Mouse (Mus musculus): Measurements from ENCODE around the gene Rcc1. TPM values are rescaled to one million over a fixed set of nuclear protein-coding genes. Genes with fewer than 3 reads are reported as not detected.
A peak's percentile ranks its signal among the peaks of the same experiment; 100 is the strongest.

Gene Rcc1
- polyA plus RNA-seq, 1 experiment from 2014 or later: 70.8 TPM

GRCm38 (mm10) chr4:132367480-132368201, 14.2 kb upstream of the Rcc1 start:
- no peaks in the 10 kb centered on the region for H3K4me1 ChIP-seq (ENCODE audit: control insufficient read depth, insufficient read depth, low read length)
- no peaks in the 10 kb centered on the region for H3K27me3 ChIP-seq (ENCODE audit: control insufficient read depth, insufficient read depth, low read length)
- no peaks in the 10 kb centered on the region for H3K9me3 ChIP-seq (ENCODE audit: control insufficient read depth, low read length)
- no peak overlapping the region for H3K4me3 ChIP-seq (ENCODE audit: low read depth, low read length)
- H3K4me2 ChIP-seq (ENCODE audit: low read depth): no peak overlapping the region
- no peak overlapping the region for H3K27ac ChIP-seq (ENCODE audit: low read depth, low read length)
- DNase-seq (ENCODE audit: low spot score) (no peak), ATAC-seq (ENCODE audit: insufficient read depth, low FRiP score, low TSS enrichment) (no peak)
- no peak overlapping the region for H3K9ac ChIP-seq (ENCODE audit: low read length)
- WGBS: 93% methylated on average over 18 of the region's 18 CpGs
- H3K36me3 ChIP-seq (ENCODE audit: control insufficient read depth, insufficient read depth, low read length): peaks cover 6% of the 10 kb centered on the region

DNA sequence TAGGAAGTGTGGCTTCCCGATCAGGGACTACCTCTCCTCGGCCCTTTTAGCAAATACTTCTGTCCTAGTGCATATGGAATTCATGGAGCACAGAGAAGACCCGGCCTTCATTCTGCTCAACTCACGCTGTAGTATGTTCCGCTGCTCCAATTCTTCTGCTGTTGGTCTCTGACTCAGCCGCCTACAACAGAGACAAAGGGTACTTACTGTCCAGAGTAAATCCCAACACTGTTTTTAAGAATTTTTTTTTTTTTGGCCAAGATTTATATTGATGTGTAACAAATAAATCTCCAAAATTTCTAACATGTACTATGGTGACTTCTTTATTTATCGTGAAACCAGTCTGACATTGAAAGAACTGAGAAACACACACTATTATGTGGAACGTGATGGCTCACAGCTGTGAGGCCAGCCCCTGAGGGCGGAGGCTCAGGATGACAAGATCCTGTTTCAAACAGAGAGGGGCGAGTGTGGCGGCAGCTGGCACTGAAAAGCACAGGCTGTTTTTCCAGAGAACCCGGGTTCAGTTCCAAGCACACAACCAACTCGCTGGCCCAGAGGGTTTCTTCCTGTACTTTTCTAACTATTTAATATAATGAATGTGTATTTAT, 12.2 kb upstream of the Rcc1 start:
- H3K9ac ChIP-seq (ENCODE audit: low read length): no peak overlapping the region
- H3K4me1 ChIP-seq (ENCODE audit: control insufficient read depth, insufficient read depth, low read length): no peaks in the 10 kb centered on the region
- no peaks in the 10 kb centered on the region for H3K9me3 ChIP-seq (ENCODE audit: control insufficient read depth, low read length)
- H3K4me2 ChIP-seq (ENCODE audit: low read depth): no peak overlapping the region
- H3K27me3 ChIP-seq (ENCODE audit: control insufficient read depth, insufficient read depth, low read length): no peaks in the 10 kb centered on the region
- ATAC-seq (ENCODE audit: insufficient read depth, low FRiP score, low TSS enrichment): no peak
- H3K27ac ChIP-seq (ENCODE audit: low read depth, low read length): no peak overlapping the region
- WGBS: 80% methylated on average over 13 of the region's 13 CpGs
- DNase-seq (ENCODE audit: low spot score): no peak
- H3K36me3 ChIP-seq (ENCODE audit: control insufficient read depth, insufficient read depth, low read length): peaks cover 8% of the 10 kb centered on the region
- no peak overlapping the region for H3K4me3 ChIP-seq (ENCODE audit: low read depth, low read length)

DNA sequence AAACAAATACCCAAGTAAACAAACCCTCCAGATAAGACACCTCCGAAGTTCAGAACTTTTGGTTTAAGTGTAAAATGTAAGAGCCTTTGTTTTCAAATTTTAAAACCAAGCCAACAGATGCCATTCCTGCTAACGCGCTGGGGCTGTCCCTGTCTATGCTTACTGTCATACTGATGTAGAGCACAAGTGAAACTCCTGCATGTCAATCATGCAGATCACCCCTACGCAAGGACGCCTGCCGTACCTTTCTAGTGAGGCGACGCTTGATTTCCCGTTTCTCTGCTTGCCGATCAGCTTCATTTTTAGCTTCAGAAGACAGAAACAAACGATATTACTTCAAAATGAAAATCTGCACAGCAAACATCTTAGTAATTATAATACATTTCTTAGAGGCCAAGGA, 10.1 kb upstream of the Rcc1 start:
- no peaks in the 10 kb centered on the region for H3K27me3 ChIP-seq (ENCODE audit: control insufficient read depth, insufficient read depth, low read length)
- H3K4me3 ChIP-seq (ENCODE audit: low read depth, low read length): no peak overlapping the region
- peaks cover 8% of the 10 kb centered on the region for H3K36me3 ChIP-seq (ENCODE audit: control insufficient read depth, insufficient read depth, low read length)
- H3K27ac ChIP-seq (ENCODE audit: low read depth, low read length): no peak overlapping the region
- H3K4me1 ChIP-seq (ENCODE audit: control insufficient read depth, insufficient read depth, low read length): no peaks in the 10 kb centered on the region
- no peak for DNase-seq (ENCODE audit: low spot score)
- no peaks in the 10 kb centered on the region for H3K9me3 ChIP-seq (ENCODE audit: control insufficient read depth, low read length)
- WGBS: 96% methylated on average over 11 of the region's 11 CpGs
- H3K9ac ChIP-seq (ENCODE audit: low read length): no peak overlapping the region
- H3K4me2 ChIP-seq (ENCODE audit: low read depth): no peak overlapping the region
- no peak for ATAC-seq (ENCODE audit: insufficient read depth, low FRiP score, low TSS enrichment)

DNA sequence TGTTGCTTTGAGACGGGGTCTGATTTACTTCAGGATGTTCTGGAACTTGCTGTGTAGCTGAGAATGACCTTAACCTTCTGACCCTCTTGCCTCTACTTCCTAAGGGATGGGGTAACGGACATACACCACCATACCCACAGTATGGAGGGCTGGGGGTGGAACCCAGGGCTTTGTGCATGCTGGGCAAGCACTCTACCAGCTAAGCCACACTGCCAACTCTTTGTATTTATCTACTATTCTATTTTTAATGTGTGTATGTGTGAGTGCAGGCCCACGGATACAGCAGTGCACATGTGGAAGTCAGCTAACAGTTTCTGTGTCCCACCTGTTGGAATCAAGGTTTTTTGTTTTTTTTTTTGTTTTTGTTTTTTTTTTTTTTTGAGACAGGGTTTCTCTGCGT, 6.1 kb upstream of the Rcc1 start:
- no peak overlapping the region for H3K4me3 ChIP-seq (ENCODE audit: low read depth, low read length)
- H3K4me2 ChIP-seq (ENCODE audit: low read depth): no peak overlapping the region
- no peaks in the 10 kb centered on the region for H3K27me3 ChIP-seq (ENCODE audit: control insufficient read depth, insufficient read depth, low read length)
- H3K4me1 ChIP-seq (ENCODE audit: control insufficient read depth, insufficient read depth, low read length): no peaks in the 10 kb centered on the region
- H3K36me3 ChIP-seq (ENCODE audit: control insufficient read depth, insufficient read depth, low read length): peaks cover 9% of the 10 kb centered on the region
- ATAC-seq (ENCODE audit: insufficient read depth, low FRiP score, low TSS enrichment): no peak
- WGBS: 94% methylated on average over 4 of the region's 4 CpGs
- H3K9me3 ChIP-seq (ENCODE audit: control insufficient read depth, low read length): no peaks in the 10 kb centered on the region
- H3K27ac ChIP-seq (ENCODE audit: low read depth, low read length): no peak overlapping the region
- H3K9ac ChIP-seq (ENCODE audit: low read length): no peak overlapping the region
- DNase-seq (ENCODE audit: low spot score): no peak

DNA sequence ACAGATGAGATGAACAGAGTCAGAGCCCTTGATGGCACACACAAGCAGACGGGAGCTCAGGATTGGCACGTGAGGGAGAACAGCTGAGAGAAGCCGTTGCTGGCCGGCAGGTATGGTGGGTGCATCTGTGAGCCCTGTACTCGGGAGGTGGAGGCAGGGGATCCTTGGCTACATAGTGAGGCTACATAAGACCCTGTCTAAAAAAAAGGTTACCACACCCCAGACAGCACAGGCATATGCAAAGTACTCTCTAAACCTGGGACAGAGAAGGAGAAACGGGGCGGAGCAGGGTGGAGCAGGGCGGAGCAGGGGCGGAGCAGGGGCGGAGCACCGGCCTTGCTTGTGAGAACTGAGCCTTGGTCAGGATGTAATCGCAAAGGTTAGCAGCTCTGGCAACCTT, 2.8 kb upstream of the Rcc1 start:
- no peak for DNase-seq (ENCODE audit: low spot score)
- WGBS: 32% methylated on average over 12 of the region's 12 CpGs
- no peak for ATAC-seq (ENCODE audit: insufficient read depth, low FRiP score, low TSS enrichment)

GRCm38 (mm10) chr4:132355403-132355802, 2.0 kb upstream of the Rcc1 start:
- Histone ChIP-seq H3K4me1 (ENCODE audit: control insufficient read depth, insufficient read depth, low read length) (no peaks in the 10 kb centered on the region; the same call in 1 of the 2 replicates), H3K27ac (ENCODE audit: low read depth, low read length) (no peak overlapping the region), H3K36me3 (ENCODE audit: control insufficient read depth, insufficient read depth, low read length) (peaks cover 5% of the 10 kb centered on the region), H3K4me2 (ENCODE audit: low read depth) (no peak overlapping the region), H3K27me3 (ENCODE audit: control insufficient read depth, insufficient read depth, low read length) (no peaks in the 10 kb centered on the region), H3K4me3 (ENCODE audit: low read depth, low read length) (no peak overlapping the region), H3K9me3 (ENCODE audit: control insufficient read depth, low read length) (no peaks in the 10 kb centered on the region), H3K9ac (ENCODE audit: low read length) (no peak overlapping the region)
- DNase-seq (ENCODE audit: low spot score) (no peak), ATAC-seq (ENCODE audit: insufficient read depth, low FRiP score, low TSS enrichment) (no peak)
- WGBS: 84% methylated on average over 3 of the region's 3 CpGs

More for the DNA sequence above, 2.8 kb upstream of the Rcc1 start:
- no peak overlapping the region for H3K9ac ChIP-seq (ENCODE audit: low read length)
- H3K4me2 ChIP-seq (ENCODE audit: low read depth): no peak overlapping the region
- H3K36me3 ChIP-seq (ENCODE audit: control insufficient read depth, insufficient read depth, low read length): peaks cover 5% of the 10 kb centered on the region
- no peaks in the 10 kb centered on the region for H3K27me3 ChIP-seq (ENCODE audit: control insufficient read depth, insufficient read depth, low read length)
- H3K4me3 ChIP-seq (ENCODE audit: low read depth, low read length): no peak overlapping the region
- no peak overlapping the region for H3K27ac ChIP-seq (ENCODE audit: low read depth, low read length)
- no peaks in the 10 kb centered on the region; the same call in 1 of the 2 replicates for H3K4me1 ChIP-seq (ENCODE audit: control insufficient read depth, insufficient read depth, low read length)
- no peaks in the 10 kb centered on the region for H3K9me3 ChIP-seq (ENCODE audit: control insufficient read depth, low read length)

- H3K9me3 ChIP-seq (ENCODE audit: control insufficient read depth, low read length): no peaks in the 10 kb centered on the region
- no peak overlapping the region for H3K27ac ChIP-seq (ENCODE audit: low read depth, low read length)
- H3K36me3 ChIP-seq (ENCODE audit: control insufficient read depth, insufficient read depth, low read length): peaks cover 3% of the 10 kb centered on the region
- no peak for DNase-seq (ENCODE audit: low spot score)
- ATAC-seq (ENCODE audit: insufficient read depth, low FRiP score, low TSS enrichment): no peak
- H3K9ac ChIP-seq (ENCODE audit: low read length): no peak overlapping the region
- H3K27me3 ChIP-seq (ENCODE audit: control insufficient read depth, insufficient read depth, low read length): no peaks in the 10 kb centered on the region
- no peak overlapping the region for H3K4me2 ChIP-seq (ENCODE audit: low read depth)
- H3K4me1 ChIP-seq (ENCODE audit: control insufficient read depth, insufficient read depth, low read length): no peaks in the 10 kb centered on the region; the same call in 1 of the 2 replicates
- no peak overlapping the region for H3K4me3 ChIP-seq (ENCODE audit: low read depth, low read length)
- 91% methylated on average over 4 of the region's 4 CpGs for WGBS
Measured at GRCm38 (mm10) chr4:132354571-132354970, 1.2 kb upstream of the Rcc1 start.

GRCm38 (mm10) chr4:132352739-132353138, 666 bp downstream of the Rcc1 start:
- no peak for ATAC-seq (ENCODE audit: insufficient read depth, low FRiP score, low TSS enrichment)
- peak overlapping the region; percentile 84 for H3K9ac ChIP-seq (ENCODE audit: low read length)
- H3K4me2 ChIP-seq (ENCODE audit: low read depth): peak overlapping the region; percentile 80
- peak overlapping the region; percentile 79 for H3K4me3 ChIP-seq (ENCODE audit: low read depth, low read length)
- H3K9me3 ChIP-seq (ENCODE audit: control insufficient read depth, low read length): no peaks in the 10 kb centered on the region
- no peaks in the 10 kb centered on the region; the same call in 1 of the 2 replicates for H3K4me1 ChIP-seq (ENCODE audit: control insufficient read depth, insufficient read depth, low read length)
- peak overlapping the region; percentile 87 for H3K27ac ChIP-seq (ENCODE audit: low read depth, low read length)
- no peak for DNase-seq (ENCODE audit: low spot score)
- H3K36me3 ChIP-seq (ENCODE audit: control insufficient read depth, insufficient read depth, low read length): no peaks in the 10 kb centered on the region; the same call in none of the 2 replicates
- H3K27me3 ChIP-seq (ENCODE audit: control insufficient read depth, insufficient read depth, low read length): no peaks in the 10 kb centered on the region
- WGBS: under 1% methylated on average over 14 of the region's 14 CpGs

GRCm38 (mm10) chr4:132351401-132351800, 2.0 kb downstream of the Rcc1 start:
- 27% methylated on average over 1 of the region's 1 CpGs for WGBS
- Histone ChIP-seq H3K4me2 (ENCODE audit: low read depth) (peak overlapping the region; percentile 80; the same call in 1 of the 2 replicates), H3K4me1 (ENCODE audit: control insufficient read depth, insufficient read depth, low read length) (no peaks in the 10 kb centered on the region; the same call in 1 of the 2 replicates), H3K27ac (ENCODE audit: low read depth, low read length) (no peak overlapping the region), H3K4me3 (ENCODE audit: low read depth, low read length) (peak overlapping the region; percentile 79; the same call in 1 of the 2 replicates), H3K9ac (ENCODE audit: low read length) (no peak overlapping the region), H3K36me3 (ENCODE audit: control insufficient read depth, insufficient read depth, low read length) (no peaks in the 10 kb centered on the region), H3K9me3 (ENCODE audit: control insufficient read depth, low read length) (no peaks in the 10 kb centered on the region), H3K27me3 (ENCODE audit: control insufficient read depth, insufficient read depth, low read length) (no peaks in the 10 kb centered on the region)
- ATAC-seq (ENCODE audit: insufficient read depth, low FRiP score, low TSS enrichment): no peak
- DNase-seq (ENCODE audit: low spot score): no peak

Data from neural tube, embryonic 11.5 days (tissue).